Mouse (Mus musculus): ENCODE measurements around the gene Ccser2.
A peak's percentile ranks its signal among the peaks of the same experiment; 100 is the strongest.

Gene Ccser2

GRCm38 (mm10) chr14:36866966-36867700 lies 101.4 kb downstream of the Ccser2 start:
- peak; percentile 75 for DNase-seq

GRCm38 (mm10) chr14:36863877-36864489 lies 104.6 kb downstream of the Ccser2 start:
- peak; percentile 96 for DNase-seq

- DNase-seq = peak; percentile 78
Measured at GRCm38 (mm10) chr14:36862387-36862786, 106.2 kb downstream of the Ccser2 start.

GRCm38 (mm10) chr14:36858932-36859331 lies 109.6 kb downstream of the Ccser2 start:
- peak; percentile 70 for DNase-seq

- no peak for DNase-seq
Measured at GRCm38 (mm10) chr14:36852972-36853371, 115.6 kb downstream of the Ccser2 start.

- DNase-seq = no peak
Measured at GRCm38 (mm10) chr14:36848860-36849259, 119.7 kb downstream of the Ccser2 start.

Measured in heart, adult 11 months (tissue).